Mouse (Mus musculus) sigmoid colon, adult 10 weeks (tissue): ENCODE measurements around the gene Pgrmc2. TPM values are rescaled to one million over a fixed set of nuclear protein-coding genes. Genes with fewer than 3 reads are reported as not detected.

Source experiments
- polyA plus RNA-seq: library from polyadenylated mRNA; stranded (reverse); fragments of 350-450 nt; fragmentation: Illumina TruSeq; extraction: RNeasy Lipid Tissue Mini Kit (QIAGEN cat#74804); gene quantifications from one replicate; pipeline ENCODE4 v1.2.3, GENCODE M21; 2014; ENCODE audit warnings: low read depth, low replicate concordance

Pgrmc2 gene
- polyA plus RNA-seq: 77.9 TPM

DNA sequence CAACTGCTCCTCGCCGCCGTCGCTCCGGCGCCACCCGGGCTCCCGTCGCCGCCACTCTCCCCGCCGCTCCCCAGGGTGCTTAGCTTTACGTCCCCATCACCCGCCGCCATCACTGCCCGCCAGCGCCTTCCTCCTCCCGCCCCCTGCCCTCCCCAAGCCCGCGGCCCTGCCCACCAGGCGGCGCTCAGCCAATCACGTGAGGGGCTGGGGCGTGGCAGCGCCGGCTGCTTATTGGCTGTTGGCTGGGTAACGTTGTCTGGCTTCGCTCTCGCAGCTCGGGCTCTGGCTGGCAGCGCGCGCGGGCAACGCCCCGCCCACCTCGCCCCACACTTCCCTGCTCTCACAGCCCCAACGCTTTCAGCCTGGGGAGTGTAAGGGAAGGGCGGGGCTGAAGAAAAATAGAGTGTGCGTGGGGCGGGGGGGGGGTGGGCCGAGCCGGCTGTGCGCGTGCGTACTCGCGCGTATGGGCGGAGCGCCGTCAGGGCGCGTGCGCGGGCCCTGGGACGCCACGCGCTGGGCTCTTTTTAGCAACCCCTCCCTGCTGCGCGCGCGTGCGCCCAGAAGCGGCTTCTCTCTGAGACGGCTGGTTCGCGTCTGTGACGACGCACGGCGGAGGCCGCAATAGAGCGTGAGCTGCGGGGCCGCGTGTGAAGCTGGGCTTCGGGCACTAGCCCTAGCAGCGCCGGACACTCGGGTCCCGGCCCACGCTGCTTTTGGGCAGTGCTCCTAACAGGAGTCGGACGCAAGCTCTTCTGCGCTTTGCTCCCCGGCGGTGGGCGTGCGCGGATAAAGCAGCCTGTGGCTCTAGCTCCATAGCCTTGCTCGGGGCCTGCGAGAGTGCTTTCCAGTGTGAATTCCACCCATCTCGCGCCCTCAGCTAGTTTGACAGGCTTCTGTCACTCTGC is at the start of gene Pgrmc2:
Gene Pgrmc2 (minus strand): TSS at position 162 of the 905 bp plus-strand sequence.

Other genes with a start within 250 kb of the Pgrmc2 start
- gene Mfsd8, start 236.2 kb downstream of the Pgrmc2 start, polyA plus RNA-seq: 33.2 TPM
- gene Abhd18, start 236.1 kb downstream of the Pgrmc2 start, polyA plus RNA-seq: 27.0 TPM
- gene 1700034I23Rik, start 180.5 kb downstream of the Pgrmc2 start, polyA plus RNA-seq: not detected
- gene Larp1b, start 133.2 kb downstream of the Pgrmc2 start, polyA plus RNA-seq: 124 TPM